Mouse (Mus musculus) G1E-ER4 (cell line): ENCODE data around the gene Tssc4. TPM values are rescaled to one million over a fixed set of nuclear protein-coding genes. Genes with fewer than 3 reads are reported as not detected.

Experiments
- GATA1 ChIP-seq: IDR thresholded peaks from one replicate; pipeline ENCODE4 v1.8.0; 2012; ENCODE audit warnings: low read length, inconsistent platforms
- polyA plus RNA-seq: library from polyadenylated mRNA; stranded (reverse); fragments of >175 nt; gene quantifications from 2 replicates; pipeline ENCODE4 v1.2.3, GENCODE M21; 2012

The Tssc4 gene
- polyA plus RNA-seq, 1 experiment, result 294 TPM

DNA sequence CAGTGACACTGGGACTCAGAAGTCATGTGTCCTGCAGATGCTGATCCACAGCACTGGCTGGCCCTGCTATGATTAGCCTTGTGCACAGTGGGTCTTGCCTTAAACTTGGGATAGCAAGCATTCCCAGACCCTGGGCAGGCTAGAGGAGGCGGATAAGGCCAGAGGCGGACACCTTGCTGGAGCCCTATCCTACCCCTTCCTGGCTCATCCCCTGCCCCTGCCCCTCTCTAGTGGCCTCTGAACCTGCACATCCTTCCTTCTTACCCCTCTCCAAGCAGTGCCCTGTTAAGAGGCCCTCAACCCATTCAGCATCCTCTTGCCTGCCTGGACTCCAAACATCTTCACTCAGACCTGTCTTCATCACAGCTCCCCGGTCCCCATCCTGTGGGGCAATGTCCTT, 28.5 kb upstream of the Tssc4 start:
- TF ChIP-seq GATA1, result no peak

DNA sequence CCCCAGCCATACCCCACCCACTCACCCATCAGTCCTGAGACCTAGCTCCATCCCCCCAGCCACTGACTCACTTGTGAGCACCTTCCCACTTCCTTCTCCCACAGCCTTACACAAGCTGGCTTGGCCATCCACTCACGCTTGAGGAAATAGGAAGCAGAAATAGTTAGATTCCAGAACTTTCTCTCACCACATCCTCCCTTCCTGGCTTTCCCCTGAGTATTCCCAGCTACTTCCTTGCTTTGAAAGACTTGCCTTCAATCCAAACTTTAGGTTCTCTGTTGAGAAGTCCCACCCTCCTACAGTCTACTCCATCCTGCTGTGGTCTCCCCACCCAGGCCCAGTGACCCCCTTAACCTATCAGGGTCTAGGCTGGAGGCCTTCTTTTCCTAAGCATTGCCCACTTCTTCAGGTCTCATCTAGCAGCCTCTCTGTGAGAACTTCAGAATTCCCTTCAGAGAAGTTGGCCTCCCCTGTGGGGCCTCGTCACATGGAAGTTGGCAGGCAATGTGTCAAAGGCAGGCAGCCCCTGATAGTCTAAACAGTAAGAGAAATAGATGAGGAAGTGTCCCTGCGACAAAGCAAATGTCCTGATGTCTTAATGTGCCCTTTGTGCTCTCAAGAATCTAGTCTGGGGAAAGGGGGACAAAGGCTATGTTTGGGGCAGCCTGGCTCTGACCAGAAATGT, 27.8 kb upstream of the Tssc4 start:
- no peak for TF ChIP-seq GATA1

GRCm38 (mm10) chr7:143042089-143042488, 27.0 kb upstream of the Tssc4 start:
- TF ChIP-seq GATA1, result no peak

- TF ChIP-seq GATA1, result no peak
Measured at GRCm38 (mm10) chr7:143042897-143043300, 26.1 kb upstream of the Tssc4 start.

DNA sequence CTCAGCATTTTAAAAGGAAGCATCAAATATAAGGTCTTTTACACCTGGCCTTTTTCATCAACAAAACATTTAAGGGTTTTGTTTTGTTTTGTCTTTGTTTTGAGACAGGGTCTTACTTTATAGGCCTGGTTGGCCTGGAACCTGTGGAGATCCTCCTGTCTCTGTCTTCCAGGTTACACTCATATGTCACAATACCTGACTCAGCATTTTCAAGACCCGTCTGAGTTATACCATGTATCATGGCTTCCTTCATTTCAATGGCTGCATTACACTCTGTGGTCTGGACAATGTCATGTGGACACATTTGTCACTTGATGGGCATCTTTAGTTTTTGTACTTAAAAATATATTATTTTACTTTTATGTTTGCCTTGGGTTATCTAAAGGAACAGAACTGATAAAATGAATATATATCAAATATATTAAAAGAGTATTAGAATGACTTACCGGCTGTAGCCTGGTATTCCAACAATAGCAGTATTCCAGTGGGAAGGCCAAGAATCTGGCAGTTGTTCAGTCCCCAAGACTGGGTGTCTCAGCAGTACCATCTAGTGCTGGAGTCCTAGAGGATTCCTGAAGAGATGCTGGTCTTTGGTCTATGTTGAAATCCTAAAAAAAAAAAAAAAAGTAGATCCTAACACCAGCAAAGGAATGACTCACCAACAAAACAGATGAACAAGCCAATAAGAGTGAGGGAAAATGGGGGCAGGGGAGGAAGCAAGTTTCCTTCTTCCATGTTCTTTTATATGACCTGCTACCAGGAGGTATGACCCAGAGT, 24.8 kb upstream of the Tssc4 start:
- TF ChIP-seq GATA1, result no peak

DNA sequence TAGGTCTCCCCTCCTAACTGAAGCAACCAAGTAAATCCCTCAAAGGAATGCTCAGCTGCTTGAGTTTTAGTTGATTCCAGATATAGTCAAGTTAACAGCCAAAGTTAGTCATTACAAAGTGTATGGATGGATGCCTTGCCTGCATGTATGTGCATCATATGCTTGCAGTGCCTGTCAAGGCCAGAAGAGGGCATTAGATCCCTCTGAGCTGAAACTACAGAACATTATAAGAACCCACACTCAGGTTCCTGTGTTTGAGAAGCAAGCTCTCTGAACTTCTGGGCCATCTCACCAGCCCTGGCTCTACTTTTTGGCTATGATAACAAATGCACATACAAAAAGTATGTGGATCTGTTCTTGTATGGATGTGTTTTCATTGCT, 24.2 kb upstream of the Tssc4 start:
- TF ChIP-seq GATA1, result no peak

GRCm38 (mm10) chr7:143046358-143046757, 22.7 kb upstream of the Tssc4 start:
- no peak for TF ChIP-seq GATA1

DNA sequence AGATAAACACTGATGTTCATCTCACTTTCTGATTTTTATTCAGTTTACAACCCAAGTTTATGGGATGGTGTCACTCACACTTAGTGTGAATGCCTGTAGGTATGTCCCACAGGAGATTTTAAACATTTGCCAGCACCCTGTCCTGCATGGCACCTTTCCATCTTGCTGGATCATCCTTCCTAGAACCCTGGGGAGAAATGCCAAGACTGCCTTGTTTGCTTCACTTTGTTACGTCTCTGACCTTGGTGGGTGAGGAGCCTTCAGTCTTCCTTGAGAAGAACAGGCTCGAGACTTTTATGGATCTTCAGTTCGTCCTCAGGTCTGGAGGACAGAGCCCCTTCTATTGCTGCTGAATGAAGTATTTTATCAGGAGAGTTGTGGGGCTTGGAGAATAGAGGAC, 19.7 kb upstream of the Tssc4 start:
- TF ChIP-seq GATA1, result no peak

- TF ChIP-seq GATA1, result no peak
Measured at GRCm38 (mm10) chr7:143049841-143050816, 18.9 kb upstream of the Tssc4 start.

- TF ChIP-seq GATA1, result no peak
Measured at GRCm38 (mm10) chr7:143051316-143051715, 17.7 kb upstream of the Tssc4 start.

- no peak for TF ChIP-seq GATA1
Measured at GRCm38 (mm10) chr7:143052626-143053007, 16.4 kb upstream of the Tssc4 start, which contains the start of gene Cd81. Gene Cd81 (plus strand): TSS chr7:143052739.

DNA sequence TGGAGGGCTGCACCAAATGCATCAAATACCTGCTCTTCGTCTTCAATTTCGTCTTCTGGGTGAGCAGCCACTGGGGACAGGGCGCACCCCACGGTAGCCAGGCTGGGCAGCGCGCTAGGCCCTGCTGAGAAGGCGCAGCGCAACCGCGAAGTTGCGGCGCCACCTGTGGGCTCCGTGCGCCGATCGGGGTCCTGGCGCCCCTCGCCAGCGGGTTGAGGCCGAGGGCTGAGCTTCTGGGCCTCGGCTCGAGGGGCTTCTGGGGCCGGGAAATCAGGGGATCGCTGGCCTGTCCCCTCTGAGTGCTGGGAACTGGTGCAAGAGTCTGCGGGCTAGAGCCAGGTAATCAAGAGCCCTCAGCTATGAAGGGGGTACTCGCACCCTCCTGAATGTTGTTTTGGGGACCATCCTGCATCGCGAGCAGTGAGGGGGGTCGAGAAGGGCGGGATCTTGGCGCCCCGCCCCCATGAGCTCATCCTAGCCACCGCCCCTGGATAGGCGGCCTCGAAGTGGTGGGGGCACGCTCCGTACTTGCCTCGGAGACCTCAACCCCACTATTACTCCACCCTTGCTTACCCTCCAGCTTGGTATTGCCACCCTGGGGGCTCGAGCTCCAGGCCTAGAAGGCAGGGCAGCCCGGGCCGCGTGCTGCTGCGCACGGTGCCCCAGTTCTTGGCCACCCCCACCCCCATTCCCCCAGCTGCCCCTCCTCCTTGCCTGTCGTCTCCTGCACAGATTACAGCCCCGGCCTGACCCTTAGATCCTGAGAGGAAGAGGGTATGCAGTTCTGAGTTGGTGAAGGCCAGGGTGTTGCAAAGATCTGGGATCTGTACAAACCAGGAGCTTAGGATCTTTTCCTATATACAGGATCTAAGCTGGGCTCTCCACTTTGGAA, 15.8 kb upstream of the Tssc4 start:
- TF ChIP-seq GATA1, result no peak

DNA sequence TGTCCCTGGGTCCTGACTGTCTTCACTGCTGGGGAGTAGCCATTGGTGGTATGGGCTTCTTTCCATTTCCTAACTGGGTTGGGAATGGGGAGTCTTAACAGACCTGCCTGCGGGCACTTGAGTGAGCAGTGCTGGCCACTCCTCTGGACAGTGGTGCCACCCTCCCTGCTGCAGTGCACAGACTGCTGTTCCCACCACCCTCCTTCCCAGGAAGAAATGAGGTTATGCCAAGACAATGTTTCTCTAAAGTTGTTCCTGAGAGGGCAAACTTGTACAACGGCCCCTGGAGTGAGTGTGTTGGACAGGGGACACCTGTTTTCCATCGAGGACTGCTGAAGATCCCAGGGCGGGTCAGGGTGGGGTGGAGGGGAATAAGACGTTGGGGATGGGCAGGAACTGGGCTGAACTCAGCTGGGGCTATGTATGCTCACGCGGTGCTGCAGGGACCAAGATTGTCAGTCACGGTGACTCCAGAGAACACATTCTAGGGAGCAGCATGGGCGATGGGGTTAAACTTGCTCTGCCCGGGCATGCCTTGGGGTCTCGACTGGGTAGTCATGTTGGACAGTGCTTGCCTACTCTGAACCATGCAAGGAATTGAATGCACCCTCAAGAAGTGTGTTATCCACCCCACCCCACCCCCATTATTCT, 15.0 kb upstream of the Tssc4 start:
- TF ChIP-seq GATA1, result no peak

DNA sequence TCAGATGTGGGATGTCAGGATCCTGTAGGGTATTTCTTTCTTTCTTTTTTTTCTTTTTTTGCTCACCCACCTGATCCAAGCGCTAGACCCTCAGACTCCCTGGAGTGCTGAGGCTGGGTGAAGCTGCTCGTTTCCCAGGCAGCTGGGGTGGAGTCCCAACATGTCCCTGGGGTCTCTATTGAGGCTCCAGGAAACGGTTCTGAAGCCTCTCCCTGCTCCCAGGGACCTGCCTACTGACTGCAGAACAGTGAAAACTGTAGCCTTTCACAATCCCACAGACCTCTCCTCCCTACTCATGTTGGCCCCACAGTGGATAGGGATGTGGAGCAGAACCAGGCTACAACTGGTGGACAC, 14.5 kb upstream of the Tssc4 start:
- TF ChIP-seq GATA1, result no peak

- no peak for TF ChIP-seq GATA1
Measured at GRCm38 (mm10) chr7:143055001-143055400, 14.0 kb upstream of the Tssc4 start.
